Mouse (Mus musculus): ENCODE results near the gene 4930432K21Rik.

Gene 4930432K21Rik

GRCm38 (mm10) chr8:84149181-84149580, 1.4 kb downstream of the 4930432K21Rik start:
- DNase-seq = no peak

DNA sequence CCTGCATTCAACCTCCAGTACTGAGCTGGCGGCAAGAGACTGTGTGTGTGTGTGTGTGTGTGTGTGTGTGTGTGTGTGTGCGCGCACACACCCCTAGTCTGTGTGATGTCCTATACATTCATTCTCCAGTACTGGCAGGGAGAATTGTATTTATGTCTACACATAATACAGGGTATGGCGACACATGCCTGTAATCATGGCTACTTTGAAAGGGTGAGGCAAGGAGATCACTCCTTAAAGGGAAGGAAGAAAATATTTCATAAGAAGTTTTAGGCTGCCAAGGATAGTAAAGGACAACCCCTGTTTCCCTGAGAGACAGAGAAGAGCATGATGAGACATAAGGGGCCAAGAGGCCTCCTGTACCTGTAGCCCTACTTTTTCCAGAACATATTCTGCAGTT, 9.8 kb downstream of the 4930432K21Rik start:
- DNase-seq = no peak

DNA sequence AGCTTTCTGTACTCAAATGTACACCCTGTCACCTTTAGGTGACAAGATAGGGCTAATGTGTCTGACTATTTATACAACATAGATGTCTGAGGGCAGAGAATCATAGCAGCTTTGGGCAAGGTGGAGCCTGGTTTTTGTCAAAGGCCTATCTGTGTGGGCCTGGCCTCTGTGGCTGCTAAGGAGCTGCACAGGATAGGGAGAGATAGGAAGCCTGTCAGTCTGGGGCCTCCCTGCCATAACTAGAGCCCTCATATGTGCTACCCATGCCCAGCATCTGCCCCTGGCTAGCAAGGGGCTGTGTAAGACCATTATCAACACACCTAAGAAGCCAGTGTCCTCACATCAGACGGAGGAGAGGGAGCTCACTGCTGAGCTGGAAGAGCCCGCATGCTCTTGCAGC, 19.9 kb downstream of the 4930432K21Rik start:
- DNase-seq = no peak

DNA sequence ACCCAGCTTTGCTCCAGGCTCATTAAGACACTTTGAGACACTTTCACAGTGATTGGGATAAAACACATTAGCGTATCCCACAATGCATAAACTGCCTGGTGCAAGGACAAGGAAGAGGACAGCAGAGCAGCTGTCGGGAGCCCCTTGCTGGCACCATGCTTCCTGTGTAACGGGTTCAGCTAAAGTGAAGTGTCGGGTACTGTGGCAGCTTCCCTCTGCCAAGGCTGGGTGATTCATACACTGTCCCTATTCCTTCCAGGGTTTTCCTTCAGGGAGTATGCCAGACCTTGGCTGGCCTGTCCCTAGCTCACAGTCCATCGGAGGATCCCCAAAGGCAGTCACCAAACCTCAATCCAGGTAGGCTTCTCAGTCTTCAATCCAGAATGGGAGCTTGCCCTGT, 22.3 kb downstream of the 4930432K21Rik start:
- no peak for DNase-seq

GRCm38 (mm10) chr8:84173861-84174260, 26.0 kb downstream of the 4930432K21Rik start:
- peak; percentile 83 for DNase-seq

GRCm38 (mm10) chr8:84176560-84176959, 28.7 kb downstream of the 4930432K21Rik start:
- no peak for DNase-seq

DNA sequence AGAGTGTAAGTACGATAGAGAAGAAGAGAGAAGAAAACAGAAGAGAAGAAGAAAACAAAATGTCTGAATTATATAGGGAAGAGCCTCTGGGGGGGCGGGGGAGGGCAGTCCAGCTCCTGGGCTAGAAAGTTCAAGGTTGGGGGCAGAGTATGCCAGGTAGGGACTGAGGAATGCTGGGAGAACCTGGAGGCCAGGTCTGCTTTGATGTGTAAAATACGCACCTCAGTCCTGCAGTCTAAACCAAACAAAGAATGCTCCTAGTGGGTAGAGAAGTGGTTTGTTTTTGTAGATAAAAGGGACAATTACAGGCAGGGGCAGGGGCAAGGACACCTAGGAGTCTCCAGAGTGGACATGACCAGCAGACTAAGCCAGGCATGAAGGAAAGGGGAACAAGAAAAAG, 29.6 kb downstream of the 4930432K21Rik start:
- no peak for DNase-seq

DNA sequence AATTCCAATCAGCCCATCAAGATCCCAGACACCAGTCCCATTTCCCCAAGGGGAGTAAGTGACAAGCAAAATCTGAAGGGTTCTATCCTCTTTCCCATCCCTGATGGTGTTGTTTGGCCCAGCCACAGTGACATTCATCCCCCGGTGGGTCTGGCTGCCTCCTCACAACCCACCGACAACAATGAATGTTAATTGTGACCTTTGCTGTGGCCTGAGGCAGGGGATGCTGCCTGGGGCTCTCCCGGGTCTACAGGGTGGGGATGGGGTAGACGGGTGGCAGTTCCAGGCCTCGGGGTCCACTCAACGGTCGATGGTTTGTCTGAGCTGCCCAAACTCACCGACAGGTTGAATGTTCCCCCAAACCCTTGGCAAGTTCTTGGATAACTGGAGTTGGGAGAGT, 30.8 kb downstream of the 4930432K21Rik start:
- DNase-seq = no peak

DNA sequence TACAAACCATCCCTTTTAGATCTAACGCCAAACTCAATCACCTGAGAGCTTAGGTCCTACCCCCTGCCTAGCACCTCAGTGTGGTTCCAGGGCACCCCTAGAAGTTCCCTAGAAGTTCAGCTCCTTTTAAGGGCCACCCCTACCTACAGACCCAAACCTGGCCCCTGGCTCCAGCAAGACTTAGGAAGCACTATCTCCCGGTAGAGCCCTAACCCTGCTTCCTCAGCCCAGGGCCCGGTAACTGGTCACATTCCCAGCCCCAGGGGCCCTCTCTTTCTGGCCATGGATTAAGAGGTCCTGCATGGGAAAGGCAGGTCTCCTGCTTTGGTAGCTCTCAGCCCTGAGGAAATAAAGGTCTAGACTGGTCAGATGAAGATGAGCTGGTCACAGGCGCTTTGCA, 32.1 kb downstream of the 4930432K21Rik start:
- no peak for DNase-seq

GRCm38 (mm10) chr8:84180530-84181190, 32.8 kb downstream of the 4930432K21Rik start:
- DNase-seq = no peak

DNA sequence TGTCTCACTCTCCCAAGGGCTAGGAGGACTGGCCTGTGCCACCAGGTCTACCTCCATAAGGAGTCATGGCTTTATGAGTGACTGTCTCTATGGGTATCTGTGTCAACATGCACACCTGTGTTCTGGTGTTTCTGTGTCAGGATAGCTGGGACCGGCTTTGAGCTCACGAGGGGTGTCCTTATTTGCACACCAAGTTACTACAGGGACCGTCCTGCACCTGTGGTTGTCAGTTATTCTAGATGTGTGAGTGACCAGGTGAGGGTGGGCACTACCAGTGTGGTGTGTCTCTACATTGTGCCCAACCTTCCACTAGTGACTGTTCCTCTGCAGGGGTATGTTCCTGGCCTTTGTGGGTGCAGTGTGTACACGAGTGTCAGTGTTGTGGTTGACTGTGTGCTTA, 35.0 kb downstream of the 4930432K21Rik start:
- no peak for DNase-seq

DNA sequence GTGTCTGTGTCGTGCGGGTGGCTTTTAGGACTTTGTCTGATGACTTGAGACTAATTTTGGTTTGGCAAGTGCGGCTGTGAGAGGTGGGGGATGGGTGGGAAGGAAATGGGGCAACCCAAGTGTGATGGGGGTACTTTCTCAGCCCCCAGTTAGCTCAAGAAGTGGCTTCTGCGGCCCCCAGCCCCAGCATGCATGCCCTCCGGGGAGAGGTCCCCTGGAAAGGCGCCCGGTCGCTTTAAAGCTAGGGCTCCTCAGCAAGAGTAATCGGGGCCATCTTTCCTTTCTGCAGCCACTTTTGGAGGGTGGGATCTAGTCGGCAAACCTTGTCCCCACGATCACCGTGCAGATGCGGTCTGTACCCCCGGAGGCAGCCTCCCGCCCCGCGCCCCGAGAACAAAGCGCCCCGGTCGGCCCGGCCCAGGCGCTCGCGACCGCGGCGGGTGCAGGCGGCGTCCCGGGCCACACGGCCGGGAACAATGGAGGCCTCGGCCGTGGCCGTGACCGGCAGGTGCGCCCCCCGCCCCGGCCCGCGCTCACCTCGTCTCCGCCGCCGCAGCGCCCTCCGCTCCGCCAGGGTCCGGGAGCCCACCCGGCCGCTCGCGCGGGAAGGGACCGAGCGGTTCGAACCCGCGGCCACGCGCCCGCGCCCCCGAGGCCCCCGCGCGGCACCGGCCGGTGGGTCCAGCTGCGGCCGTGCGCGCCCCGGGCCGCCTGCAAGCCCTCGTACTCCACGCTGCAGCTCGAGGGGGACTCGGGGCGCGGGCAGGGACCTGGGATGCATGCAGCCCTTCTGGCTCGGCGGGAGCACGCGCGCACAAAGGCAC, 35.6 kb downstream of the 4930432K21Rik start:
- DNase-seq = peak; percentile 42

GRCm38 (mm10) chr8:84184085-84185043, 36.5 kb downstream of the 4930432K21Rik start:
- no peak for DNase-seq

DNA sequence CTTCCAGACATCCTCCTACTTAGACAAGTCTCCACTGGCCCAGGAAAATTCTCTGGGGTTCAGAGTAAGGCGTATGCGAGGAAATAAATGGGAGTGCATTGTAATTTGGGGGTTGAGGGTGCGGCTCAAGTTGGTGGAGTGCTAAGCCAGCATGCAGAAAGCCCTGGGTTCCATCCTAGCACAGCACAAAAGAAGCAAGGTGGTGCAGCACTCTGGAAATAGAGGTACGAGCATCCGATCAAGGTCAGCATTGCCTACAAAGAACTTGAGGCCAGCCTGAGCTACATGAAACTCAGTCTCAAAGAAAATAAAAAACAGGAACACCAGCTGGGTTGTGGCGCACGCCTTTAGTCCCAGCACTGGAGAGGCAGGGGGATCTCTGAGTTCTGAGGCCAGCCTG, 37.3 kb downstream of the 4930432K21Rik start, which contains the start of gene Nanos3:
Gene Nanos3 (minus strand): TSS at position 101 of the 400 bp plus-strand sequence.
- DNase-seq = no peak

DNA sequence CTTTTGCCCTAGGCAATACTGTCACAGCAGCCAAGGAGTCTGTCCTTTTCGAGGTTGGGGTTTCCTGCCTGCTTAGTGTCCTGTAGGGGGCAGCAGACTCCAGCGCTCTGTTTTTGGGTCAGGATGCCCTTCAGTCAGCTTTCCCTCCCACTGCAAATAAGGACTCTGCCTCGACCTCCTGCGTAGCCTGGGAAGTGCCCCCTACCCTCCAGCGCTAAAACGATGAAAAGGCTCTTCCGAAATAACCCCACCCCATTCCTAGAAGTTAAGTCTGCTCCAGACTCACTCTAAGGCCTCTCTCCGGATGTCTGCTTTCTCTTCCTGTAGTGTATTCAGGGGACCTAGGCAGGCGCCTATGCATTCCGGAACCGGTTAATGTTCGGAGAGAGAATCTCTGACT, 38.7 kb downstream of the 4930432K21Rik start:
- DNase-seq = peak; percentile 90

GRCm38 (mm10) chr8:84187065-84187755, 39.4 kb downstream of the 4930432K21Rik start:
- DNase-seq = peak; percentile 79

DNA sequence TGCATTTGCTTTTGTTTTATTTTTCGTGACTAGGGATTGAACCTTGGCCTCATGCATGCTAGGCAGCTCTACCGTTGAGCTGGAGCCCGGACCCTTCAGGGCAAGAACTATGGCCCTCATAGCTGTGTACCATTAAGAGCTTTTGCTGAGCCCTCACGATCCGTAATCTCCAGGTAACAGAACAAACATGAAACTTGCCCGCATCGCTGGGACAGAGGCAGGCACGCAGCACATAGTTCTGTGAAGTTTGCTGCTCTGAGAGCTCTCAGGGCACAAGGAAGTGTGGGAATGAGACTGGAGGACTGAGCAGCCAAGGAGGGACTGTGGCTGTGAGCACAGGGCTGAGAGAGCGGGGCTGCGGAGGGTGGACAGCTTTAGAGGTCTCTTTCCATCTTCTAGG, 40.8 kb downstream of the 4930432K21Rik start:
- DNase-seq = no peak

DNA sequence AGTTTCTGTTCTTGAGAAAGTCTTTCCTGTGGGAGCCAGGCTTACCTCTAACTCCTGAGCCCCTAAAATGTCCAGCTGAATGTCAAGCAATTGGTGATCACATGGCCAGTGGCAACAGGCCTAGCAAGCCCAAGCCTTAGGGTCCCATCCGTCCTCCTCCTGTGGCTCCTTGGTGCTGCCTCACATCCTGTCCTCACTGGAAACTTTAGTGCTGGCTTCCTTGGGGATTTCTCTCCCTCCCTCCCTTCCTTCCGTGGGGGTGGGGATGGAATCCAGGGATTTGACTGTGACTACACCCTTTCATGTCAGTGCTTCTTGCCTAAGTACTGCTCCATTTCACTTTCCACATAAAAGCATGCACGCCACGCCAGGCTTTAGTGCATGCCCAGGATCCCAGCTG, 41.8 kb downstream of the 4930432K21Rik start:
- no peak for DNase-seq

GRCm38 (mm10) chr8:84190191-84190867, 42.5 kb downstream of the 4930432K21Rik start:
- no peak for DNase-seq

DNA sequence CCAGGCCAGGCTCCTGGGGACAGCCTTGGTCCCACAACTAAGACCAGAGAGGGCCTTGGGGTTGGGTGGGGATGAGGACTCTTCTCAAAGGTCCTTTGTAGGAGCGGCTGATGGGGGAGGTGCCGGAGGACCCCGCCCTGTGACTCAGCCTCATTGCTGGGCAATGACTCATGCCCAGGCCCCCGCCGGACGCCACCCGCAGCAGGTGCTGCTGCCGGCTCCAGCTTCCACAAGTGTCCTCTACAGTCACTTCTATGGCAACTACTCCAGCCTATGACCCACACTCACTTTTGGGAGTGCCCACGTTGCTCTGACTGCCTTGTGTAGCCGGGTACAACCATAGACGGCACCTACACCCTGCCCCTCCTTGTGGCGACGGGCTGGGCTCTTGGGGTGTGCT, 44.2 kb downstream of the 4930432K21Rik start:
- no peak for DNase-seq

GRCm38 (mm10) chr8:84192555-84192954, 44.7 kb downstream of the 4930432K21Rik start:
- no peak for DNase-seq

DNA sequence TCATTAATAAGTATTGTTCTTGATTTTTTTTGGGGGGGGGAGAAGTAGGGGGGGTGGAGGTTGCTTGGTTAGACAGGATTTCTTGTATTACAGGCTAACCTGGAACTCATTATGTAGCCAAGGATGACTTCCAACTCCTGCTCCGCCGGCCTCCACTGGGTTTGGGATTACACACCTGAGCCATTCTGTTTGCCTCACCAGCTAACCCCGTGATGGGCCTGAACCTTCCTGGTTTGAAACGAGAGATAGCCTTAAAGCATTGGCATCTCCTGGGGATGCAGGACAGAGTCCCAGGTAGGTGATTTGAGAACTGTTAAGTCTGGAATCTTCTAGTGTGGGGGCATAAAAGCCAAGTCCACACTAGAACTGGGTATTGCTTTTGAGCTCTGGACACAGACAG, 45.3 kb downstream of the 4930432K21Rik start:
- DNase-seq = no peak
